Mouse (Mus musculus) E14TG2a.4 (cell line): ENCODE results near the gene Ugt2a2.

Source experiments
- CTCF ChIP-seq: conservative IDR thresholded peaks from 2 replicates; pipeline ENCODE4 v1.5.1; 2014; ENCODE audit warnings: low read length
- NANOG ChIP-seq: IDR thresholded peaks from 2 replicates; pipeline ENCODE4 v1.6.1; 2014; ENCODE audit warnings: borderline replicate concordance, low read length, mixed read lengths
- POU5F1 ChIP-seq: IDR thresholded peaks from 2 replicates; pipeline ENCODE4 v1.6.1; 2014; ENCODE audit warnings: low read length, borderline replicate concordance

GRCm38 (mm10) chr5:87482160-87482559 is at the start of gene Ugt2a2:
- no peak for TF ChIP-seq CTCF
- no peak for TF ChIP-seq POU5F1
- TF ChIP-seq NANOG: no peak
